Mouse (Mus musculus): Measurements from ENCODE around the gene Prss32.

GRCm38 (mm10) chr17:23857193-23857592, 13.5 kb downstream of the Prss32 start:
- TF ChIP-seq POLR2A (IDR thresholded peaks at IDR 0.05; ENCODE audit: low read depth, low read length) (no peak), CTCF (IDR thresholded peaks at IDR 0.05; ENCODE audit: extremely low read depth, insufficient read length, insufficient replicate concordance, low read depth, low read length) (no peak)
